Mouse (Mus musculus): Measurements from ENCODE around the gene 4933406M09Rik. TPM values are rescaled to one million over a fixed set of nuclear protein-coding genes. Genes with fewer than 3 reads are reported as not detected.

The 4933406M09Rik gene
- total and polyA plus RNA-seq, 3 experiments = not detected

DNA sequence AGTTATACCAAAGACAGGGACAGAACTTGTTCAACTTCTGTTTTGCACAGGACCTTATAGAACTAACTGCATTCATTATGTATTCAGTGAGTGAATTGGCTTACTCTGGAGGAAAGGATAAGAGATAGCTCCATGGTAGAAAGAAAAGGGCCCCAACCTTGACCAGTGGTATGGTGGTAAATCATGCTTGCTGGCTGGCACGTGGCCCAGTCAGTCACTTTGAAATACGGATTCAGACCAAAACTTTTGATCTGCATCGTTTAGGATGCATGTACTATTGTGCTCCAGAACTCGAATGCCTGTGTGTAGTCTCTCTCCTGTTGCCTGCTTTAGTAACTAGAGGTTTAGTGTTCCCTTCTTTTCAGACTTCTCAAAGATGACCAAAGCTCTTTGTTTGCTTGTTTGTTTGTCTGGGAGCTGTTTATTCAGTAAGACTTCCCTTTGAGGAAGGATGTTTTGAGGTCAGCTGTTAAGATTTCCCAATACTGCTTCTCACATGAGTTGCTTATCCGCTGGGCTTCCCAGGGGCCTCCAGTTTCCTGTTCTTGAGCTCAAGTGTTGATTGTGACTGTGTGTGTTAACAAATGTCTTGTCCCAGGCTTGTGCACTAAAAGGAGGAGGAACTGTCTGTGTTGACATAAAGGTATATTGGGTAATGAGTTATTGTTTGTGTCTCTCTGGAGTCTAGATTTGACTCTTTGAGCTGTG, 34.2 kb downstream of the 4933406M09Rik start:
- no peak overlapping the region for H3K4me3 ChIP-seq (replicated peaks in 1 of 3; ENCODE audit: low read depth in 2 of 3, low read length in 2 of 3, poor library complexity in 1 of 3)
- peaks cover 8 to 40% of the 10 kb centered on the region in 2 experiments for H3K4me1 ChIP-seq (ENCODE audit: control insufficient read depth in 1 of 2, insufficient read depth in 2 of 2)
- no peak overlapping the region for H3K27ac ChIP-seq (ENCODE audit: insufficient read depth, low read depth)
- no peak overlapping the region for H3K9ac ChIP-seq (ENCODE audit: insufficient read depth, low read depth)
- H3K36me3 ChIP-seq (replicated peaks in 1 of 2; ENCODE audit: control insufficient read depth in 1 of 2, insufficient read depth in 1 of 2, low read length in 1 of 2) = peaks cover 21 to 57% of the 10 kb centered on the region in 2 experiments
- in situ Hi-C loops (cut with MboI; ENCODE audit: low pct_ligation_motif_present, low pct_unique_long_range_greater_than_20kb, low sequenced_read_pairs) = no loop called here
- no peak for TF ChIP-seq BHLHE40 (IDR thresholded peaks at IDR 0.05; ENCODE audit: low read depth, low read length)
- TF ChIP-seq POLR2A (IDR thresholded peaks at IDR 0.05; ENCODE audit: low read depth, low read length) = no peak
- TF ChIP-seq ZKSCAN1 (IDR thresholded peaks at IDR 0.05; ENCODE audit: borderline replicate concordance, low read depth, low read length) = no peak
- no peak for TF ChIP-seq CHD1 (IDR thresholded peaks at IDR 0.05; ENCODE audit: low read depth, low read length)
- no peak for TF ChIP-seq POLR2AphosphoS2 (IDR thresholded peaks at IDR 0.05; ENCODE audit: low read depth, low read length)
- no peak for TF ChIP-seq ETS1 (conservative IDR thresholded peaks at IDR 0.05; ENCODE audit: low read depth, low read length)
- TF ChIP-seq TCF12 (IDR thresholded peaks at IDR 0.05; ENCODE audit: low read depth, low read length) = no peak
- TF ChIP-seq GABPA (IDR thresholded peaks at IDR 0.05; ENCODE audit: insufficient replicate concordance, low read depth, low read length) = no peak
- TF ChIP-seq KAT2A (IDR thresholded peaks at IDR 0.05; ENCODE audit: insufficient replicate concordance, low read length) = no peak
- no peak for TF ChIP-seq HCFC1 (IDR thresholded peaks at IDR 0.05; ENCODE audit: low read depth, low read length)
- no peak for TF ChIP-seq EP300 (IDR thresholded peaks at IDR 0.05; ENCODE audit: low read length)
- TF ChIP-seq MEF2A (IDR thresholded peaks at IDR 0.05; ENCODE audit: borderline replicate concordance, low read depth, low read length) = no peak
- TF ChIP-seq CTCF (conservative IDR thresholded peaks at IDR 0.05 in 1 of 2, IDR thresholded peaks at IDR 0.05 in 1 of 2; ENCODE audit: low read depth in 2 of 2, low read length in 2 of 2) = no peak
- TF ChIP-seq RAD21 (IDR thresholded peaks at IDR 0.05; ENCODE audit: low read depth, low read length) = no peak
- TF ChIP-seq MAX (IDR thresholded peaks at IDR 0.05; ENCODE audit: low read length) = no peak
- no peak for TF ChIP-seq NRF1 (IDR thresholded peaks at IDR 0.05; ENCODE audit: low read depth, low read length)
- TF ChIP-seq MAFK (IDR thresholded peaks at IDR 0.05; ENCODE audit: insufficient replicate concordance, low read length) = no peak
- no peak overlapping the region for H3K4me2 ChIP-seq (ENCODE audit: insufficient read depth, low read depth, poor library complexity, severe bottlenecking)
- H3K79me2 ChIP-seq (replicated peaks; ENCODE audit: control insufficient read depth, extremely low read depth, insufficient read depth, poor library complexity, severe bottlenecking) = peaks cover 58% of the 10 kb centered on the region
- no peak for DNase-seq (ENCODE audit: extremely low read depth)
- no peaks in the 10 kb centered on the region for H3K27me3 ChIP-seq (replicated peaks)
- dilution Hi-C loops (cut with MboI; ENCODE audit: extremely low pct_ligation_motif_present, extremely low pct_unique_long_range_greater_than_20kb, low sequenced_read_pairs) = no loop called here
- no peaks in the 10 kb centered on the region for H3K9me3 ChIP-seq (replicated peaks; ENCODE audit: low read length)

DNA sequence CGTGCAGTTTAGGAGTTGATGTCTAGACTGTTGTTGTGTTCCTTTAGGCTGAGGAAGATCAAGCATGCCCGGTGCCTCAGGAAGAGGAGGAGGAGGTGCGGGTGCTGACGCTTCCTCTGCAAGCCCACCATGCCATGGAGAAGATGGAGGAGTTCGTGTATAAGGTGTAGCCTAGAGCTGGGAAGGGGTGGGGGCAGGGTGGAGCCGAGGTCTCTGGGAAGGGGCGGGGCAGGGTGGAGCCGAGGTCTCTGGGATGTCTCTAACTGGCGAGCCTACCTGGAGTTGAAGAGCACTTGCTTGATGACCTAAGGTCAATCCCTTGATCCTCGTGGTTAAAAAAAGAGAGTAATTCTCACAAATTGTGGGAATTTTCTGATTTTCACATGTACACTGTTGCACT, 38.2 kb downstream of the 4933406M09Rik start:
- in situ Hi-C loops (cut with MboI; ENCODE audit: low pct_ligation_motif_present, low pct_unique_long_range_greater_than_20kb, low sequenced_read_pairs) = no loop called here
- TF ChIP-seq PAX5 (IDR thresholded peaks at IDR 0.05; ENCODE audit: low read length) = no peak
- TF ChIP-seq CHD1 (IDR thresholded peaks at IDR 0.05; ENCODE audit: low read depth, low read length) = no peak
- TF ChIP-seq E2F4 (IDR thresholded peaks at IDR 0.05; ENCODE audit: insufficient replicate concordance, low read depth, low read length) = no peak
- no peak for TF ChIP-seq ETS1 (conservative IDR thresholded peaks at IDR 0.05; ENCODE audit: low read depth, low read length)
- no peak for TF ChIP-seq ZC3H11A (IDR thresholded peaks at IDR 0.05; ENCODE audit: low read depth, low read length)
- no peak for TF ChIP-seq RCOR1 (conservative IDR thresholded peaks at IDR 0.05; ENCODE audit: low read depth, low read length)
- no peak for TF ChIP-seq GABPA (IDR thresholded peaks at IDR 0.05; ENCODE audit: insufficient replicate concordance, low read depth, low read length)
- no peaks in the 10 kb centered on the region for H3K27me3 ChIP-seq (replicated peaks)
- no peaks in the 10 kb centered on the region for H3K9me3 ChIP-seq (replicated peaks; ENCODE audit: low read length)
- H3K4me3 ChIP-seq (replicated peaks in 1 of 3; ENCODE audit: low read depth in 2 of 3, low read length in 2 of 3, poor library complexity in 1 of 3) = no peak overlapping the region
- H3K9ac ChIP-seq (ENCODE audit: insufficient read depth, low read depth) = no peak overlapping the region
- dilution Hi-C loops (cut with MboI; ENCODE audit: extremely low pct_ligation_motif_present, extremely low pct_unique_long_range_greater_than_20kb, low sequenced_read_pairs) = no loop called here
- H3K27ac ChIP-seq (ENCODE audit: insufficient read depth, low read depth) = no peak overlapping the region
- H3K36me3 ChIP-seq (replicated peaks in 1 of 2; ENCODE audit: control insufficient read depth in 1 of 2, insufficient read depth in 1 of 2, low read length in 1 of 2) = peaks cover 53 to 84% of the 10 kb centered on the region in 2 experiments
- no peak overlapping the region for H3K4me2 ChIP-seq (ENCODE audit: insufficient read depth, low read depth, poor library complexity, severe bottlenecking)
- peaks cover 0 to 14% of the 10 kb centered on the region in 2 experiments; a peak in 2 of 4 replicates for H3K4me1 ChIP-seq (ENCODE audit: control insufficient read depth in 1 of 2, insufficient read depth in 2 of 2)
- DNase-seq (ENCODE audit: extremely low read depth) = no peak
- H3K79me2 ChIP-seq (replicated peaks; ENCODE audit: control insufficient read depth, extremely low read depth, insufficient read depth, poor library complexity, severe bottlenecking) = peaks cover 29% of the 10 kb centered on the region
